Mouse (Mus musculus) c-Kit-positive CD71-positive TER-119-negative erythroid progenitor cells, embryonic 14.5 days (primary cell): Measurements from ENCODE around the gene Hap1.
"Not testable (repeated sequence)": the region's sequence is repeated elsewhere in the genome, so short reads cannot be mapped to it uniquely, and the experiment has no call there.

Experiments
- DNase-seq: peaks from one replicate; pipeline ENCODE4 v3.0.0-alpha.2; 2013; ENCODE audit warnings: low read depth

Hap1 gene

DNA sequence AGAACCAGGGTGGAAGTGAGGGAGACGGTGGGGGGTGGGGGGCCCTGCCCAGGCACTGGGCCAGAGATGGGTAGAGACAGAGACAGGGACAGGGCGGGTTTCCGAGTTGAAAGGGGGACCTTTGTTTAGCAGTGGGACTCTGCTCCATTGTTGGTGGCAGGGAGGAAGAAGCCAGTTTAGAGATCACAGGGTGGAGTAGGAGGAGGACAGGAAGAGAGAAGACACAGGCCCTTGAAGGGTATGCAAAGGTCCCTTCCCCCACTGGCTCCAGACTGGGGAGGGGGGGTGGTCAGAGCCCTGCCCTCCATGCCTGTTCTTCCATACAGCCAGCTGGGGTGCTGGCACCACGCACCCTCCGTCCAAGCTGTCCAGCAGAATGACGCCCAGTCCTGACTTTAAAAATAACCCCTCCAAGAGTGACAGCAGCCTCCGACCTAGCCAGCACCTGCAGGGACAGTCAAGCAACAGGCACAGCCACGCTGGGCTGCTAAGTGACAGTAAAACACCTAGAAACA, 34.1 kb upstream of the Hap1 start:
- DNase-seq: no peak

DNA sequence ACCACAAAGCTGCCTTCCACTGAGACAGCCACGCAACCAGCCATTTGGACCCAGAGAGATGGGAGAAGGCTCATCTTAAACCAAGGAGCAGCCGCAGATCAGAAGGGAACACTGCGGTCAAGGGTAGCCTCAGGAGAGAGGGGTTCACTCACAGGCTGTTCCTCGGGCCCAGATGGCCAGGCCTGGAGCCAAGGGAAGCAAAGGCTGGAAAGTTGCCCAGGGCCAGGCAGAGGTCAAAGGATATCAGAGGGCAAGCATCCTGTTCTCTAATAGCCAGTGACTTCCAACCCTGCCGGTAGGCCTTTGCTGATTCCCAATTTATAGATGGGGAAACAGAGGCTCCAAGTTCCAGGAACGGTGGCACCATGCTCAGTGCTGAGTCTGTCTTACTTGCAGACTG, 32.7 kb upstream of the Hap1 start:
- DNase-seq: no peak

DNA sequence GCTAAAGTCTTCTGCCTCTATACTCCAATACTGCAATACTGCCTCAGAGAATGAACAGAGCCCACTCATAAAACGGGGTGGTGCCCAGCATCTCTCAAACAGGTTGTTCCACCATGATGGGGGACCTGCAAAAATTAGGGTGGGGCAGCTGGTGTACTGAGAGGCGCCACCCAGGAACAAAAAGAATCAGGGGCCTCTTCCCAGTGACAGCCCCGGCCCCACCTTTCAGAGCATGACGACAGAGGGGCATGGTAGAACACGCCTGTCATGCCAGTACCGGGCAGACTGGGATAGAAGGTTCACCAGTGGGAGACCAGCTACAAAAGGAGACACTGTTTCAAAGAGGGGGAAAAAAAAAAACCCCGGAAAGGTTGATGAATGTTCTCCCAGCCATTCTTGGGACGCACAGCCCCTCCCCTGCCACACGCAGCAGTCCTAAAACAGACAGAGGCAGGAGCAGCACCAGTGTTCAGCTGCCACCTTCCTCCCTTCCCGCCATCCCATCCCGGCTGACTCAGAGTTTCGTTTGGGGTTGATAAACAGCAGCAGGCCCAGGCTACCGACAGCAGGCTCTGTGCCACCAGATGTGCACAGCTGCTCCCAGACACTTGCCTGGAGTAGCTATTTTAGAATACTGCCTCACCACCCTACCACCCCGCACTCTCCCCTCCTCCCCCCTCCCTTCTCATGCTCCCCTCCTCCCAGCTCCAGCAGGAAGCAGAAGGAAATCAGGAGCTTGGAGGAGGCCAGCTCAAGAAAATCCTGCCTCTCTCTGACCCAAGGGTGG, 31.9 kb upstream of the Hap1 start:
- DNase-seq: no peak

DNA sequence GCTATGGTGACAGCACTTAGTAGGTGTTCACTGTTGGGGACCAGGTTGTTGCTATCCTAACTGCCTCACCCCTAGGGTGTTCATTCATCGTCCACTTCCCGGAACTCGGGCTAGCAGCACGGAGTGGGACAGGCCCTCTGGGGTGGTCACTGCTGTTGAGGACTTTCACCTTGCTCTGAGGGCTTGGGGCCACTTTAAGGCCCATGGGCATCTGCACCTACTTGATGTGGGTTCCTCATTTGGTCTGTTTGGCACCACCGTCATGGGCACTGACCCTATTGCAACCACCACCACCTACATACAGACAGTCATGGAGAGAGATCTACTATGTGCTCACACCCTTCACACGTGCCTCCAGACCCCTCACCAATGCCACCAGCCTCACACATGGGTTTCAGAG, 31.2 kb upstream of the Hap1 start:
- DNase-seq: no peak

DNA sequence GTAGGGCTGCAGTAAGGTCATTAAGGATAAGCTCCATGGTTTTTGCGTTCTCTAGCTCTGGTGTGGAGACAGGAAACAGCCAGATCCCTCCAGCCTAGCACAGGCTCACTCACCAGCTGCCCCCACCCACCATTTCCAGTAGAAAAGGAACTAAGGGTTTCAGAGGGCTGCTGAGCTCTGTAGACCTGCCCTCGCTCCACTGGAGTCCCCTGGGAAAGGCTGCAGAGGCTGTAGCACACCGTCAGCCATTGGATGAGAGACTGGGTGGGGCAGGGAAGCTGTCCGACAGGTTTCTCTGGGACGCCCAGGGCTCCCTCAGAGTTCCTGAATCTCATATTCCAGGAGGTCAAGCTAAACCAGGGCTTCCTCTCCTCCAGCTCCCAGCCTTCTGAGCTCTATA, 30.7 kb upstream of the Hap1 start:
- no peak for DNase-seq

DNA sequence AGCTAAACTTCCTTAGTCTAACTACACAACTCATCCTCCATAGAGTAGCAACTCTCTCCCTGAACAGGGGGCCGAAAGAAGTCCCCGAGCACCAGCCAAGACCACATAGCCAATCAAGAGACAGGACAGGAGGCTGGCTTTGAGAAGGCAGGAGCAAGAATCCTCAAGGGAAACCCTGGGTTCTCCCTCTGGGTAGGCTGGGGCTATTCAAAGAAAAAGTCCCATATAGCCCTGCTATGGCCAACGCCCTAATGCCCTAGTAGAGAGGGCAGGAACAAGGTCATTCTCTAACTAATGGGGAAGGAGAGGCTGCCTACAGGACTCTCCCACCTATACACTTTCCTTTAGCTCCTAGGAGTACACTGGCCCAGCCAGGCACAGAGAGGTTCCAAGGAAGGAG, 29.1 kb upstream of the Hap1 start:
- DNase-seq: no peak

DNA sequence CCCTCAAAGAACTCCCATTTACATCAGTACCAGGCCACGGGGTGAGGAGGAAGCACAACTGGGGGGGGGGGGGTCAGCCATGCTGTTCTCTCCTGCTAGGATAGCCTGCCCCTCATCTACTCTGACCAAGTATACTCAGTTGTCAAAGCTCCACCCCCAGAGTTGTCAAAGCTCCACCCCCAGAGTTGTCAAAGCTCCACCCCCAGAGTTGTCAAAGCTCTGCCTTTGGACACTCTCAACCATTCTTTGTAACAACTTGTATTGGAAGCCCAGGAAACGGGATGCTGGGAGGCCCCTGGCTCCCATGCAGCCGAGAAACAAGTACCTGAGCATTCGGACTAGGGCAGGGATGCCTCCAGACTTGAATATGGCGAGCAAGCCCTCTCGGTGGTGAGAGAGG, 26.8 kb upstream of the Hap1 start:
- DNase-seq: no peak

DNA sequence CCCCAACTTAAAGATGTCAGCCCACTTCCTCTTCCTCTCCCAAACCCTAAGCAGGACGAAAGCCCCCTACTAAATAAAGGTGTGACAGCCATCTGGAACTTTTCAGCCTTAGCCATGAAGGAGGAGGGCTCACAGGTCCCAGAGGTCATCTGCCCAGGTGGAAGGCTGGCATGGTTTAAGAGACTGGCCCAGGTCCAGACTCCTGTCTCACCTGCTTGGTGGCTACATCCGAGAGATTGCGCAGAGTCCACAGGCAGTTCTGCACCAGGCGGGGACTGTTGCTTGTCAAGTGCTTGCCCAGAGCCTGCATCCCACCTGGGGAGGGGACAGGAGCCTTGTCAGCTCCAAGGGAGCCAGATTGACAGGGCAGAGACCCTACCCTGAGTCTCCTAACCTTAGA, 23.4 kb upstream of the Hap1 start:
- DNase-seq: no peak

DNA sequence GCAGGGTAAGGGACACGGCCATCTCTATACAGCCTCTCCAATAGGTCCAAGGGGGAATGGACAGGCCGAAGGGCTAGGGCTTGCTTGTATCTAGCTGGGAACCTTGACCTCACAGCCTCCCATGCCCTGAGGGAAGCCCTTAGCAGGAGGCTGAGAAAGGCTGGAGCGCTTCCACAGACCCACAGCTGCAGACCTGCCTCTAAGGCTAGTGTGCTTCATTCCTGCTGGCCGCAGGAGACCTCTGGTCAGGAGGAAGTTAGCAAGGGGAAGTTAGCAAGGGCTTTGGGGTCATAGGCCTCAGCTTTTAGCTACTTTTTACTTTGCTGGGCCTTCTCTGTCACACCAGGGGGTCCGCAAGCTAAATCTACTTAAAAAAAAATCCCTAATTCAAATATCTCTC, 22.5 kb upstream of the Hap1 start:
- no peak for DNase-seq

DNA sequence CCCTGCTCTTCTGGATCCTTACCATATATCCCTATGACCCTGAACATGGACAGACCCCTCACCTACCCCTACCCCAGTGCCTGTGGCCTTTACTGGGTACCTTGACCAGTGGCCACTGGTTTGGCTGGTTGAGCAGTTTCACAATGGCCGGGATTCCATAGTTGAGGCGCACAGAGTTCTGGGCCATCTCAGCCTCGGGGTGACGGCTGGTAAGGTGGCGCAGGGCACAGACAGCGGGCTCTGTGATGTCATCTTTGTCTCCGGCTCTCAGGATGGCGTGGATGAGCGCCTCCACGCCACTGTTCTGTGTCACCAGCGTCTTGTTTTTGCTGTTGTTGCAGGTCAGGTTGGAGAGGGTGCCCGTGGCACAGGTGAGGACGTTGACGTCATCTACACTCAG, 22.1 kb upstream of the Hap1 start:
- no peak for DNase-seq

DNA sequence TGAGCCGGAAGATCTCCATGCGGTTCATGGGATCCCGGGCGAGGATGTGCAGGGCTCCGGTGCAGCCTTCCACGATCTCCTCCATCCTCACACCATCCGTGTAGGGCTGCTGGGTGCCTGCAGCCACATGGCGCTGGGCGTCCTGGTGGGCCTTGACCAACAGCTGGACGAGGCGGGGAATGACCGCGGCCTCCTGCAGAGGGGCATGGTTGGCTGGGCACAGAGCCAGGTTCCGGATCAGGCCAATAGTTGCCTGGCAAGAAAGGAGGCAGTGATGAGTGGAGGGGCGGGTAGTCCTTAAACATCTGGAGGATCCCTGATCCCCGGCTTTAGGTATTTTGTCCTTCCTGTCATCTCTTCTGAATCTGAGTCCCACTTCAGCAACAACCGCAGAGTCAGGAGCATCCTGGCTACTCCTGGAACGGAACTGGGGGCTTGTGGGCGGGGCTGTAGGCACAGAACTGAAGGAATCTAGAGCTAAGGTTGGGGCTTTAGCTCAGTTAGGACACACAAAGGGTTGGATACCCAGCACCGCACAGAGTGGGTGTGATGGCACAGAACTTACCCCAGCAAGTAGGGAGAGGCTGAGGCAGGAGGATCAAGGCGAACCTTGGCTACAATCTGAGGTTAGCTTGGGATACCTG, 20.9 kb upstream of the Hap1 start:
- DNase-seq: no peak

DNA sequence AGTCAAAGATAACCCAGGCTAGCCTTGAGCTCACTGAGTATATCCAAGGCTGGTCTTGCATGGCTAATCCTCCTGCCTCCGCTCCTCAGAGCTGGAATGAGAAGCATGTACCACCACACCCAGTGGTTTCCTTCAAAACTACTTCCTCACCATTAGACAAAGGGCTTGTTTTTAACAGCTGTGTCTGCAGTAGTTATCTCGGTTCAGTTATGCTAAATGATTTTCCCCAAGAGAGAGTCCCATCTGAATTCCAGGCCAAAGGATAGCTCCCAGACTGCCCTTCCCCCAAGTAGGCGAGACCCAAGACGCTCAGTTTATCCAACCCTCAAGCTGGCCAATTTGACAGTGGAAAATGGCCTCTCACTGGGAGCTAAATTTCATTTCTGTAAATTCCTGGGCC, 20.1 kb upstream of the Hap1 start:
- DNase-seq: no peak

DNA sequence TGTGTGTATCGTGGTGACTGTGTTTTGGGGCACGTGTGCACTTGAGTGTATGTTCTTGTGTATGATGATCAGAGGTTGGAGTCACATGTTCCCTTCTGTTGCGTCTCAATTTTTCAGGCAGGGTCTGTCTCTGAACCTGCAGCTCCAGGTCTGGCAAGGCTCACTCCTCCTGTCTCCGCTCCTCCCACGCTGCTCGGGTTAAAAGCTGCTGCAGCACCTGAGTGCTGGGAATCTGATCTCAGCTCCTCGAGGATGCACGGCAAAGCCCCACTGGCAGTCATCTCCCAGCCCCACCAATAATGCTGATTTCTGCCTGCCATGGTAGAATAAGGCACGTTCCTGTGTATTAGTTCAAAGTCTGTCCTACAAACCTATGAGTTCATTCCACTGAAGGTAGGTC, 19.2 kb upstream of the Hap1 start:
- DNase-seq: no peak

DNA sequence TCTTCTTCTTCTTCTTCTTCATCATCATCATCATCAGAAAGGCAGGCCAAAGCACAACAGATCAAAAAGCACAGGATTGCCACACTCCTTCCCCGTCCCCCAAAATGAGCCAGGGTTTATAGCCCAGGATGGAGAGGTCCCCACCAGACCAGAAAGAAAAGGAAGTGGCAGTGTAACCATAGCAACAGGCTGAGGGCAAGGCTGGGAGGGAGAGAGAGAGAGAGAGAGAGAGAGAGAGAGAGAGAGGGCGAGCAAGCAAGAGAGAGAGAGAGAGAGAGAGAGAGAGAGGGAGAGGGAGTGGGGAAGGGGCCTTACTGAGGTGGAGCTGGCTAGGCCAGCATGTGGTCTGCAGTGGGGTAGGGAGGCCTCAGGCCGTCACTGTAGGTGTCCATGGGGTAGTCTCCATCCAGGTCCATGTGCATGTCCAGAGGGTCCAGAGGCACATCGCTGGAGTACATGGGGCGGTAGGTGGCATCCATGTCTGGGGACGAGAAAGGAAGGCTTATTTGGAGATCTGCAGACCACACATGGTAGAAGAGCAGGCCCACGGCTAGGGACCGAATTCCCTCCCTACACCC, 16.1 kb upstream of the Hap1 start:
- no peak for DNase-seq

DNA sequence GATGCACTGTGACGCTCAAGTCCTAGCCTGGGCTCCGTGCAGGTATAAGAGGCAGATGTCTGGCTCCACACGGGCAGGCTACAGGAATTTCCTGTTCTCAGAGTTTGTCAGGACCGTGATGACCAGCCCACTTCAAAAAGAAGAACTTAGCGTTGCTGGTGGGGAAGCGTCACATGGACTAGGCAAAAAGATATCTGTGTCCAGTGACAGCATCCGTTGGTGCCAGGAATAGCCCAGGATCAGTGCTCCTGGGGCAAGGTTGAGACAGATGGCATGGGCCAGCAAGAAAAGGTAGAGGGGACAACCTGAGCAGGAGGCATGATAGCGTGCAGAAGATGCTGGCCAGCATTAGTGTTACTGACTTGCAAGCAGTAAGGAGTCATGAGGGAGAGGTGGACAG, 13.9 kb upstream of the Hap1 start:
- DNase-seq: no peak

DNA sequence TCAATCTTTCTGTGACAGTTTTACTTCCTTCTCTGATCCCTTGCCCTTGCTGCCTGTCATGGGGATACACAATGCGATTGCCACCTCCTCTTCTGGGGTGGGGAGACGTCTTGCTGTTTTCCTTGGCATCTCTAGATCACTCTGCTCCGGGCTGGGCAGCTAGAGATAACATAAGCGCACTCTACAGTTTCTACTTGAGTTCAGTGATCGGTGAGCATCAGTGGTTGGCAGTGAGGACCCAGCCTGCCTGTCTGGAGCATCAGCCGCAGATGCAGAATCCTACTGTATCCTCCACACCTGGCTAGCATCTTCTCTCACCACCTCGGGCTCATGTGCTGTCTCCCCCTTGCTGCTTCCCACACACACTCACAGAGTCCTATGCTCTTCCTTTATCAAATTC, 13.2 kb upstream of the Hap1 start:
- DNase-seq: no peak

DNA sequence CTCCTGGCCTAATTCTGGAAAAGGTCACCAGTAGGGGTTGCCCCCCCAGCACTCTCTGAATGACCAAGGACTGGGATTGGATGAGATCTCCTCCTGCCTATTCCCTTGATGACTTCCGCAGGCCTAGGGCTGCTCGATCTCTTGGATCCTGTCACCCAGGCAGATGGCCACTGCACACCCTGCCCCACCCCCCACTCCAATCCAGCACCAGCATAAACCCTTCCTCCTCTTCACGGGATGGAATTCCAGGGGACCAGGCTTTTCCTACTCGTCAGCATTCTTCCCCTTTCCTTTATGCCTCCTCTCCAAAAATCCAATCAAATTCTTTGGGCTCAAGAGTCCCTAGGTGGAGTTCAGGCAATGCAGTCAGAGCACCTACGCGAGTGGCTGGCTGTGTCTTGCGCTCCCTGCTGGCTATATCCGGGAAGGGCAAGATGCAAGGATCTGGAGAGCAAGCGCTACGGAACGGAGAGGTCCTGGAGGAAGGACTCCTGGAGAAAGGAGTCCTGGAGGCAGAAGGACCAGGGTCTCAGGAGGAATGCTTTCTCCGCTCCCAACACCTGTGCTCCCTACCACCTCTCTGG, 7.1 kb upstream of the Hap1 start:
- DNase-seq: peak; percentile 27

DNA sequence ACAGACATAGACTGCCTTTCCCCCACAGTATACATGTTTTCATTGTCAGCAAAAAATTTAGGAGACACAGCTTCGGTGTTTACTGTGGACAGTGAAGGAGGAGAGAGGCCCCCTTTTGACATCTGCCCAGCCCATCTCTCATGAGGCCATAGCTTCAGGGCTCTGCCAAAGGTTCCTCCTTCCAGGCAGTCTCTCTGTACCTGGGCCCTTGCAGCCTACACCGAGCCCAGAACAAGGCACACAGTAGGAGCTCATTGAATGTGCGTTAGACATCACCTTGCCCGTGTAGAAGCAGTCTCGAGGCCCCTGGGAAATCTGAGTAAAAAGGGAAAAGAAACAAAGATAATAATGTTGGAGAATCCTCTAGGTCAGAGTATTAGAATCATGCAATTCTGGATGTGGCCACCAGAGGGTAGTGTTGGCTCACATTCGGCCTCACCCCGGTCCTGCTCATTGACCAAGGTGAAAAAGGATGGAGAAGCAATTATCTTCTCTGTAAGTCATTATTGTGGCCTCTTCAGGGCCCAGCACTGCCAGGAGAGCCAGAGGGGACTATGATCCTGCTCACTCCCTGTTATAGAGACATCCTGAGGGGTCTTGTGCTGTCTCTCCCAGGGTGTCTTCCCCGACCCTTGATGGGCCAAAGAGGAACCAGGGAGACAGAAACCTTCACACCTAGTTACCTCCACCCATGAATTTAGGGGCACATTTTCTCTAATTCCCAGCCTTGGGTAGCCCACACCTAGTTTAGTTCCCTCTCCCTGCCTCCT, 6.5 kb upstream of the Hap1 start:
- DNase-seq: peak; percentile 41

DNA sequence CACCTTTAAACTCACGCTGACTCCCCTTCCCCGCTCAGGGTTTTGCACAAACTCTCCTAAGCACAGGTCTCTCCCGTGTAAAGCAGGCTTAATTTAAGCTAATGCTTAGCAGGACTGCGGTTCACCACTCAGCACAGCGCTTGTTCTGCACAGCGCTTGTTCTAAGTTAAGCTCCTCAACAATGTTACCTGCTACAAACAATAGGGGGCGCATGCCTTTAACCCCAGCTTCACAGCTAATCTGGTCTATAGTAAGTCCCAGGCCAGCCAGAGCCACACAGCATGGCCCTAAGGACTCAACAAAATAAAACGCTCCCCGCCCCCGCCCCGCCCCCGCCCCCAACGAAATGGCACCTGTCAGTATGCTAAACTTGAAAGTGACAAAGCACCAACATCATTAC, 5.1 kb upstream of the Hap1 start:
- DNase-seq: not testable (repeated sequence)

DNA sequence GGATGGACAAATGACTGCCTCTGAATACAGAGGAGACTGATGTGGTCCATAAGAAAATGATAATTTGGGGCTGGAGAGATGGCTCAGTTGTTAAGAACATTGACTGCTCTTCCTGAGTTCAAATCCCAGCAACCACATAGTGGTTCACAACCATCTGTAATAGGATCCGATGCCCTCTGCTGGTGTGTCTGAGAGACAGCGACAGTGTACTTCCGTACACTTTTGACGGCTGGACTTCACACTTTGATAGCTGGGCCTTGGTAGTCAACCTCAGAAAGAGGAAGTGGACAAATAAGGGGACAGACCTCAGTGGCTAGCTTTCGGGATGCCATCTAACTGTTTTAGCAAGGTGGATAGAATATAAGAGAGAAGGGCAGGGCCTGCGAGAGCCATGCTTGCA, 4.2 kb upstream of the Hap1 start:
- DNase-seq: no peak

DNA sequence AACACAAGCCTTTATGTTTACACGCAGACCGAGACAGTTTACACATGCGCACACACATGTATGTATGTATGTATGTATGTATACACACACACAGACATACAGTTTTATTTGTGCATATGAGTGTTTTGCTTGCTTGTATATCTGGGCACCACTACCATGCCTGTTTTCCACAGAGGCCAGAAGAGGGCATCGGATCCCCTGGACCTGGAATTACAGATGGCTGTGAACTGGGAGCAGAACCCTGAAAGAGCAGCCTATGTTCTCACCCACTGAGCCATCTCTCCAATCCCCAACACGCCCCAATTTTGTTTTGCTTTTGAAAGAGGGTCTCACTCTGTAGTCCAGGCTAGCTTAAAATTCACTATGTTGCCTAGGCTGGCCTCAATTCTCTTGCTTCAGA, 1.5 kb upstream of the Hap1 start:
- no peak for DNase-seq

DNA sequence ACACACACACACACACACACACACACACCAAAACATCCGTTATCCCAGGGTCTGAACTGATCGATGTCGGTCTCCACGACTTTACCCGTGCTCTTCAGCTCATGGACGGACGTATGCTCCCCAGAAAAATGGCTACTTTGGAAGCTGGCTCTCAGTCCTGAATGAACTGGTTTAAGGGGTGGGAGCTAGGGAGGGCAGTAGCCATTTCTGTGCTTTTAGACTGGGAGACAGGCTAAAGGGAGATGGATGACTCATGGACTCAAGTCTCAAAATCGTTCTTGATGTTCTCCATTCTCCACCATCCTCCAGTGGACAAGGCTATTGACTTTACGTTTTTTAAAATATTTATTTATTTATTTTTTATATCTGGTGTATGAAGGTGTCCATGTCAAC, 887 bp upstream of the Hap1 start:
- DNase-seq: no peak
